Mouse (Mus musculus): ENCODE measurements around the gene Hus1b. TPM values are rescaled to one million over a fixed set of nuclear protein-coding genes. Genes with fewer than 3 reads are reported as not detected.

The Hus1b gene
- total RNA-seq (2012; rRNA removed) = 7.3 and 8.1 TPM in 2 replicates
- 17.8 and 18.2 TPM in 2 replicates for total RNA-seq (2014; rRNA removed)
- 9.0 and 9.4 TPM in 2 replicates for polyA plus RNA-seq (2012; ENCODE audit: insufficient read length, low read depth)

DNA sequence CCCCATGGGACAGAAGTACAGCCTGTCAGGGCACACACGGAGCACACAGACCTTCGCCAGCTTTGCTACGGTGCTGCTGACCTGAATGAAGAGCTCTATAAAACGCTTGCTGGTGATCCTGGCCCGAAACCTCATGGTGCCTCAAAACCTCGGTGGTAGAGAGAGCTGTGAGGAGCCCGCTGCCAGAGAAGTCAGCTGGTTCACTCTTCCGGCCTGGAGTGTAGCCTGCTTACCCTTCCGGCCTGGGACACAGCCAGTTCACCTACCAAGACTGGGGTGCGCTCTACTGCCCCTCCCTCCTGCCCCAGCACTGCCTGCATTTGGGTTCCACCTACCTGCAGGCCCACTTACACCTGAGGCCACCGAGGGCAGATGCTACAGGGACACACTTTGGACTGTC, at the start of gene Hus1b:
Gene Hus1b (minus strand): TSS at position 220 of the 400 bp plus-strand sequence.
- peaks cover 5 to 45% of the 10 kb centered on the region in 2 experiments; a peak in 3 of 4 replicates for H3K4me1 ChIP-seq (ENCODE audit: control insufficient read depth in 1 of 2, insufficient read depth in 2 of 2)
- dilution Hi-C loops (cut with MboI; ENCODE audit: extremely low pct_ligation_motif_present, extremely low pct_unique_long_range_greater_than_20kb, low sequenced_read_pairs) = no loop called here
- H3K4me3 ChIP-seq (replicated peaks in 1 of 3; ENCODE audit: low read depth in 2 of 3, low read length in 2 of 3, poor library complexity in 1 of 3) = peak within 1 kb of the TSS; percentile 61 to 63 (median 61)
- H3K9me3 ChIP-seq (replicated peaks; ENCODE audit: low read length) = no peaks in the 10 kb centered on the region
- H3K36me3 ChIP-seq (replicated peaks in 1 of 2; ENCODE audit: control insufficient read depth in 1 of 2, insufficient read depth in 1 of 2, low read length in 1 of 2) = peaks cover 0 to 19% of the 10 kb centered on the region in 2 experiments
- DNase-seq (ENCODE audit: extremely low read depth) = peak; percentile 81
- peak within 1 kb of the TSS; percentile 14 for H3K9ac ChIP-seq (ENCODE audit: insufficient read depth, low read depth)
- peaks cover 17% of the 10 kb centered on the region for H3K79me2 ChIP-seq (replicated peaks; ENCODE audit: control insufficient read depth, extremely low read depth, insufficient read depth, poor library complexity, severe bottlenecking)
- peak within 1 kb of the TSS; percentile 39 for H3K27ac ChIP-seq (ENCODE audit: insufficient read depth, low read depth)
- no peak for TF ChIP-seq TCF12 (IDR thresholded peaks at IDR 0.05; ENCODE audit: low read depth, low read length)
- peak; percentile 37; the same call in 1 of the 2 replicates for TF ChIP-seq ETS1 (conservative IDR thresholded peaks at IDR 0.05; ENCODE audit: low read depth, low read length)
- peak; percentile 62; the same call in 1 of the 2 replicates for TF ChIP-seq NELFE (IDR thresholded peaks at IDR 0.05; ENCODE audit: low read depth, low read length)
- no peak for TF ChIP-seq POLR2AphosphoS2 (IDR thresholded peaks at IDR 0.05; ENCODE audit: low read depth, low read length)
- TF ChIP-seq SIN3A (IDR thresholded peaks at IDR 0.05; ENCODE audit: low read length) = peak; percentile 96
- TF ChIP-seq ELF1 (IDR thresholded peaks at IDR 0.05; ENCODE audit: low read depth, low read length) = peak; percentile 61
- peak; percentile 73; the same call in 1 of the 2 replicates for TF ChIP-seq KAT2A (IDR thresholded peaks at IDR 0.05; ENCODE audit: insufficient replicate concordance, low read length)
- TF ChIP-seq MAZ (IDR thresholded peaks at IDR 0.05; ENCODE audit: low read depth, low read length) = peak; percentile 52; the same call in 1 of the 2 replicates
- TF ChIP-seq NRF1 (IDR thresholded peaks at IDR 0.05; ENCODE audit: low read depth, low read length) = peak; percentile 37; the same call in 1 of the 2 replicates
- TF ChIP-seq HCFC1 (IDR thresholded peaks at IDR 0.05; ENCODE audit: low read depth, low read length) = peak; percentile 89
- 0 out of 2 replicates have a peak, but pooled peaks have one; percentile 18 for TF ChIP-seq JUND (conservative IDR thresholded peaks at IDR 0.05; ENCODE audit: low read depth, low read length)
- no peak for TF ChIP-seq ZNF384 (IDR thresholded peaks at IDR 0.05; ENCODE audit: low read depth, low read length)
- no peak; the same call in 1 of the 2 replicates for TF ChIP-seq MYC (IDR thresholded peaks at IDR 0.05; ENCODE audit: low read depth, low read length)
- TF ChIP-seq MXI1 (IDR thresholded peaks at IDR 0.05; ENCODE audit: low read depth, low read length) = 0 out of 2 replicates have a peak, but pooled peaks have one; percentile 30
- peak; percentile 76 for TF ChIP-seq MEF2A (IDR thresholded peaks at IDR 0.05; ENCODE audit: borderline replicate concordance, low read depth, low read length)
- peak; percentile 51 for TF ChIP-seq USF1 (IDR thresholded peaks at IDR 0.05; ENCODE audit: low read depth, low read length)
- peak; percentile 55 for TF ChIP-seq POLR2A (IDR thresholded peaks at IDR 0.05; ENCODE audit: low read depth, low read length)
- TF ChIP-seq USF2 (conservative IDR thresholded peaks at IDR 0.05; ENCODE audit: low read depth, low read length) = 0 out of 2 replicates have a peak, but pooled peaks have one; percentile 8
- TF ChIP-seq GABPA (IDR thresholded peaks at IDR 0.05; ENCODE audit: insufficient replicate concordance, low read depth, low read length) = no peak; the same call in 1 of the 2 replicates
- TF ChIP-seq IRF4 (IDR thresholded peaks at IDR 0.05; ENCODE audit: low read depth, low read length) = peak; percentile 73
- in situ Hi-C loops (cut with MboI; ENCODE audit: low pct_ligation_motif_present, low pct_unique_long_range_greater_than_20kb, low sequenced_read_pairs) = no loop called here
- H3K4me2 ChIP-seq (ENCODE audit: insufficient read depth, low read depth, poor library complexity, severe bottlenecking) = peak within 1 kb of the TSS; percentile 40
- no peaks in the 10 kb centered on the region for H3K27me3 ChIP-seq (replicated peaks)
